Mouse (Mus musculus): ENCODE data around the gene Fis1.

- TF ChIP-seq POLR2A (IDR thresholded peaks at IDR 0.05; ENCODE audit: insufficient read length, low read depth) (no peak), MAX (IDR thresholded peaks at IDR 0.05; ENCODE audit: low read depth) (no peak), TCF3 (IDR thresholded peaks at IDR 0.05; ENCODE audit: insufficient read length, low read depth) (no peak), MYOG (IDR thresholded peaks at IDR 0.05; ENCODE audit: control insufficient read depth in 1 of 3, insufficient read depth in 1 of 3, insufficient read length in 2 of 3, low read depth in 2 of 3) (no peak), USF1 (IDR thresholded peaks at IDR 0.05; ENCODE audit: low read depth) (no peak), POLR2AphosphoS2 (IDR thresholded peaks at IDR 0.05; ENCODE audit: insufficient read length, low read depth) (no peak), CEBPB (IDR thresholded peaks at IDR 0.05; ENCODE audit: insufficient read depth, poor library complexity, severe bottlenecking) (no peak), REST (IDR thresholded peaks at IDR 0.05; ENCODE audit: insufficient read depth, insufficient read length) (no peak)
Observed at GRCm38 (mm10) chr5:136989801-136990200, 36.7 kb downstream of the Fis1 start.
